Mouse (Mus musculus): ENCODE measurements around the gene Lgals12. TPM values are rescaled to one million over a fixed set of nuclear protein-coding genes. Genes with fewer than 3 reads are reported as not detected.

Lgals12 gene
- total and polyA plus RNA-seq, 3 experiments = not detected

GRCm38 (mm10) chr19:7568364-7568763 is 38.6 kb downstream of the Lgals12 start:
- H3K27me3 ChIP-seq (replicated peaks) = no peaks in the 10 kb centered on the region
- H3K4me2 ChIP-seq (ENCODE audit: insufficient read depth, low read depth, poor library complexity, severe bottlenecking) = no peak overlapping the region
- in situ Hi-C loops (cut with MboI; ENCODE audit: low pct_ligation_motif_present, low pct_unique_long_range_greater_than_20kb, low sequenced_read_pairs) = no loop called here
- no peak overlapping the region for H3K27ac ChIP-seq (ENCODE audit: insufficient read depth, low read depth)
- peaks cover 2 to 11% of the 10 kb centered on the region in 2 experiments for H3K36me3 ChIP-seq (replicated peaks in 1 of 2; ENCODE audit: control insufficient read depth in 1 of 2, insufficient read depth in 1 of 2, low read length in 1 of 2)
- TF ChIP-seq MAZ (IDR thresholded peaks at IDR 0.05; ENCODE audit: low read depth, low read length) (no peak), RAD21 (IDR thresholded peaks at IDR 0.05; ENCODE audit: low read depth, low read length) (no peak), NELFE (IDR thresholded peaks at IDR 0.05; ENCODE audit: low read depth, low read length) (no peak), CTCF (conservative IDR thresholded peaks at IDR 0.05 in 1 of 2, IDR thresholded peaks at IDR 0.05 in 1 of 2; ENCODE audit: low read depth in 2 of 2, low read length in 2 of 2) (no peak), TBP (conservative IDR thresholded peaks at IDR 0.05; ENCODE audit: low read depth, low read length) (no peak), MYC (IDR thresholded peaks at IDR 0.05; ENCODE audit: low read depth, low read length) (no peak), ETS1 (conservative IDR thresholded peaks at IDR 0.05; ENCODE audit: low read depth, low read length) (no peak), GABPA (IDR thresholded peaks at IDR 0.05; ENCODE audit: insufficient replicate concordance, low read depth, low read length) (no peak), ZMIZ1 (IDR thresholded peaks at IDR 0.05; ENCODE audit: low read depth, low read length) (no peak), EP300 (IDR thresholded peaks at IDR 0.05; ENCODE audit: low read length) (no peak), JUN (IDR thresholded peaks at IDR 0.05; ENCODE audit: insufficient read depth, low read depth, low read length) (no peak), CHD2 (IDR thresholded peaks at IDR 0.05; ENCODE audit: low read length) (no peak), JUND (conservative IDR thresholded peaks at IDR 0.05; ENCODE audit: low read depth, low read length) (no peak), MXI1 (IDR thresholded peaks at IDR 0.05; ENCODE audit: low read depth, low read length) (no peak), NRF1 (IDR thresholded peaks at IDR 0.05; ENCODE audit: low read depth, low read length) (no peak), USF2 (conservative IDR thresholded peaks at IDR 0.05; ENCODE audit: low read depth, low read length) (no peak), MAX (IDR thresholded peaks at IDR 0.05; ENCODE audit: low read length) (no peak)
- no peak overlapping the region for H3K9ac ChIP-seq (ENCODE audit: insufficient read depth, low read depth)
- H3K9me3 ChIP-seq (replicated peaks; ENCODE audit: low read length) = no peaks in the 10 kb centered on the region
- no peaks in the 10 kb centered on the region for H3K79me2 ChIP-seq (replicated peaks; ENCODE audit: control insufficient read depth, extremely low read depth, insufficient read depth, poor library complexity, severe bottlenecking)
- H3K4me1 ChIP-seq (ENCODE audit: control insufficient read depth in 1 of 2, insufficient read depth in 2 of 2) = peaks cover 0 to 9% of the 10 kb centered on the region in 2 experiments; a peak in 2 of 4 replicates
- dilution Hi-C loops (cut with MboI; ENCODE audit: extremely low pct_ligation_motif_present, extremely low pct_unique_long_range_greater_than_20kb, low sequenced_read_pairs) = no loop called here
- no peak overlapping the region for H3K4me3 ChIP-seq (replicated peaks in 1 of 3; ENCODE audit: low read depth in 2 of 3, low read length in 2 of 3, poor library complexity in 1 of 3)
- DNase-seq (ENCODE audit: extremely low read depth) = no peak

- no peak overlapping the region for H3K27ac ChIP-seq (ENCODE audit: insufficient read depth, low read depth)
- H3K4me2 ChIP-seq (ENCODE audit: insufficient read depth, low read depth, poor library complexity, severe bottlenecking) = no peak overlapping the region
- peaks cover 2 to 10% of the 10 kb centered on the region in 2 experiments for H3K36me3 ChIP-seq (replicated peaks in 1 of 2; ENCODE audit: control insufficient read depth in 1 of 2, insufficient read depth in 1 of 2, low read length in 1 of 2)
- no peak overlapping the region for H3K4me3 ChIP-seq (replicated peaks in 1 of 3; ENCODE audit: low read depth in 2 of 3, low read length in 2 of 3, poor library complexity in 1 of 3)
- H3K79me2 ChIP-seq (replicated peaks; ENCODE audit: control insufficient read depth, extremely low read depth, insufficient read depth, poor library complexity, severe bottlenecking) = no peaks in the 10 kb centered on the region
- peaks cover 3 to 19% of the 10 kb centered on the region in 2 experiments; a peak in 3 of 4 replicates for H3K4me1 ChIP-seq (ENCODE audit: control insufficient read depth in 1 of 2, insufficient read depth in 2 of 2)
- H3K9ac ChIP-seq (ENCODE audit: insufficient read depth, low read depth) = no peak overlapping the region
- H3K27me3 ChIP-seq (replicated peaks) = no peaks in the 10 kb centered on the region
- no peak for DNase-seq (ENCODE audit: extremely low read depth)
- dilution Hi-C loops (cut with MboI; ENCODE audit: extremely low pct_ligation_motif_present, extremely low pct_unique_long_range_greater_than_20kb, low sequenced_read_pairs) (no loop called here), in situ Hi-C loops (cut with MboI; ENCODE audit: low pct_ligation_motif_present, low pct_unique_long_range_greater_than_20kb, low sequenced_read_pairs) (no loop called here)
- TF ChIP-seq SMC3 (IDR thresholded peaks at IDR 0.05; ENCODE audit: low read depth, low read length) (no peak), ZNF384 (IDR thresholded peaks at IDR 0.05; ENCODE audit: low read depth, low read length) (no peak), POLR2A (IDR thresholded peaks at IDR 0.05; ENCODE audit: low read depth, low read length) (no peak), NELFE (IDR thresholded peaks at IDR 0.05; ENCODE audit: low read depth, low read length) (no peak), MAFK (IDR thresholded peaks at IDR 0.05; ENCODE audit: insufficient replicate concordance, low read length) (no peak), GABPA (IDR thresholded peaks at IDR 0.05; ENCODE audit: insufficient replicate concordance, low read depth, low read length) (no peak), MAZ (IDR thresholded peaks at IDR 0.05; ENCODE audit: low read depth, low read length) (no peak), IRF4 (IDR thresholded peaks at IDR 0.05; ENCODE audit: low read depth, low read length) (no peak), CTCF (conservative IDR thresholded peaks at IDR 0.05 in 1 of 2, IDR thresholded peaks at IDR 0.05 in 1 of 2; ENCODE audit: low read depth in 2 of 2, low read length in 2 of 2) (no peak), CHD1 (IDR thresholded peaks at IDR 0.05; ENCODE audit: low read depth, low read length) (no peak), ZKSCAN1 (IDR thresholded peaks at IDR 0.05; ENCODE audit: borderline replicate concordance, low read depth, low read length) (no peak), KAT2A (IDR thresholded peaks at IDR 0.05; ENCODE audit: insufficient replicate concordance, low read length) (no peak), USF1 (IDR thresholded peaks at IDR 0.05; ENCODE audit: low read depth, low read length) (no peak), POLR2AphosphoS2 (IDR thresholded peaks at IDR 0.05; ENCODE audit: low read depth, low read length) (no peak), EP300 (IDR thresholded peaks at IDR 0.05; ENCODE audit: low read length) (no peak)
- H3K9me3 ChIP-seq (replicated peaks; ENCODE audit: low read length) = no peaks in the 10 kb centered on the region
Measured at GRCm38 (mm10) chr19:7566826-7567225, 40.2 kb downstream of the Lgals12 start.
